Mouse (Mus musculus) ES-E14 (cell line): ENCODE data around the gene Zfhx3.

Experiments
- CHD2 ChIP-seq: IDR thresholded peaks from 2 replicates; pipeline ENCODE4 v1.6.1; 2014; ENCODE audit warnings: mild to moderate bottlenecking, low read depth, low read length, inconsistent platforms
- HCFC1 ChIP-seq: IDR thresholded peaks from 2 replicates; pipeline ENCODE4 v1.6.1; 2012; ENCODE audit warnings: low read length, inconsistent platforms, borderline replicate concordance; ENCODE audit not compliant: insufficient read depth
- ZC3H11A ChIP-seq: IDR thresholded peaks from 2 replicates; pipeline ENCODE4 v1.6.1; 2012; ENCODE audit warnings: low read depth, mild to moderate bottlenecking, inconsistent platforms, low read length, borderline replicate concordance
- ZNF384 ChIP-seq: IDR thresholded peaks from 2 replicates; pipeline ENCODE4 v1.6.1; 2012; ENCODE audit warnings: low read depth, low read length, inconsistent platforms

GRCm38 (mm10) chr8:108098598-108098997, 156.2 kb downstream of the Zfhx3 start:
- TF ChIP-seq HCFC1 (no peak), ZNF384 (no peak), CHD2 (no peak), ZC3H11A (no peak)
